Comparison of ENCODE assay signal across 29 mouse cellular contexts in the genomic region with DNA sequence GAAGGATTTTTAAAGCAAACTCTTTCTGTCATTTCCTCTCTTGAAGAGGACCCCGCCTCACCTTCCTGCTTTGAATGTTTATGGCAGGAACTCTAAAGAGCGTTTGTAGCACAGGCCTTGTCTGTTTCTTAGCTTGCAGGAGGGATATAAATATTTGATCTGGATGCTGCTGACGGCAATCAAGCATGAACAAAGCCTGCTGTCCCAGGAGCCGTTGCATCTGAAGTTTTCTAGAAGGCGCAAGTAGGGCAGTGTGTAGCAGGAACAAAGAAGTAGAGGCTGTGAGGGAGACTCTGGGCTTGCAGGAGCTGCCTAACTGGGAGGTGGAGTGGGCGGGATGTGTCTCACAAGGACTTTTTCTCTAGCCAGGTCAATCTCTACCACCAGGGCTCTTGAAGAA. TPM values are rescaled to one million over a fixed set of nuclear protein-coding genes. Genes with fewer than 3 reads are reported as not detected.
A peak's percentile ranks its signal among the peaks of the same experiment; 100 is the strongest.
DNase-seq lines count a peak whose midpoint lies in the region; ATAC-seq lines count a peak whose summit lies in the region.
"Had no signal": no experiment of that assay in that cellular context is flagged by ENCODE, and none has a peak within 500 bp of the region (broad histone marks: within the 10 kb centered on the region; RNA-seq: fewer than 3 reads in every experiment).

No protein-coding gene starts in this region.

- H3K36me3 ChIP-seq in midbrain, embryonic 11.5 days (ENCODE audit: control insufficient read depth, insufficient read depth, low read length) = no peaks in the 10 kb centered on the region
- H3K36me3 ChIP-seq in midbrain, embryonic 10.5 days = no peaks in the 10 kb centered on the region
- H3K36me3 ChIP-seq in limb, embryonic 10.5 days = no peaks in the 10 kb centered on the region
- no peaks in the 10 kb centered on the region for H3K36me3 ChIP-seq in midbrain, embryonic 15.5 days (replicated peaks)
- H3K36me3 ChIP-seq: embryonic facial prominence, embryonic 12.5 days; forebrain, embryonic 15.5 days; heart, embryonic 10.5 days; heart, embryonic 15.5 days; hindbrain, embryonic 12.5 days; neural tube, embryonic 13.5 days; stomach, embryonic 15.5 days had no signal

- peaks cover 3% of the 10 kb centered on the region; the same call in 1 of the 2 replicates for H3K4me1 ChIP-seq in midbrain, embryonic 11.5 days (ENCODE audit: control insufficient read depth, insufficient read depth, low read length)
- peaks cover 14% of the 10 kb centered on the region for H3K4me1 ChIP-seq in midbrain, embryonic 10.5 days
- peaks cover 36% of the 10 kb centered on the region for H3K4me1 ChIP-seq in limb, embryonic 10.5 days
- peaks cover 23% of the 10 kb centered on the region for H3K4me1 ChIP-seq in midbrain, embryonic 15.5 days
- H3K4me1 ChIP-seq: heart, embryonic 15.5 days had no signal

- H3K9ac ChIP-seq in midbrain, embryonic 11.5 days (ENCODE audit: low read length) = no peak overlapping the region
- H3K9ac ChIP-seq in midbrain, embryonic 15.5 days = no peak overlapping the region
- H3K9ac ChIP-seq: embryonic facial prominence, embryonic 12.5 days; forebrain, embryonic 15.5 days; heart, embryonic 15.5 days; hindbrain, embryonic 12.5 days; liver, embryonic 14.5 days; neural tube, embryonic 13.5 days; stomach, embryonic 15.5 days had no signal

- no peak overlapping the region for H3K4me3 ChIP-seq in midbrain, embryonic 11.5 days (ENCODE audit: low read depth, low read length)
- H3K4me3 ChIP-seq in midbrain, embryonic 10.5 days = no peak overlapping the region
- H3K4me3 ChIP-seq in limb, embryonic 10.5 days = no peak overlapping the region
- H3K4me3 ChIP-seq in midbrain, embryonic 15.5 days = no peak overlapping the region
- H3K4me3 ChIP-seq: embryonic facial prominence, embryonic 12.5 days; forebrain, embryonic 15.5 days; heart, embryonic 10.5 days; heart, embryonic 15.5 days; hindbrain, embryonic 12.5 days; layer of hippocampus, adult 2 months; neural tube, embryonic 13.5 days; stomach, embryonic 15.5 days had no signal

- WGBS in midbrain, embryonic 11.5 days = 61% methylated on average over 6 of the region's 6 CpGs
- 76% methylated on average over 6 of the region's 6 CpGs for WGBS in midbrain, embryonic 10.5 days
- 58% methylated on average over 6 of the region's 6 CpGs for WGBS in limb, embryonic 10.5 days
- 45% methylated on average over 6 of the region's 6 CpGs for WGBS in midbrain, embryonic 15.5 days

- ATAC-seq in midbrain, embryonic 11.5 days (ENCODE audit: low FRiP score) = no peak
- ATAC-seq in midbrain, embryonic 15.5 days (replicated peaks) = no peak
- ATAC-seq: forebrain, embryonic 15.5 days had no signal

- H3K9me3 ChIP-seq in midbrain, embryonic 11.5 days (ENCODE audit: control insufficient read depth, low read length) = no peaks in the 10 kb centered on the region
- no peaks in the 10 kb centered on the region for H3K9me3 ChIP-seq in midbrain, embryonic 10.5 days (replicated peaks)
- H3K9me3 ChIP-seq in limb, embryonic 10.5 days (replicated peaks) = no peaks in the 10 kb centered on the region
- H3K9me3 ChIP-seq in midbrain, embryonic 15.5 days = no peaks in the 10 kb centered on the region
- H3K9me3 ChIP-seq: embryonic facial prominence, embryonic 12.5 days; forebrain, embryonic 15.5 days; heart, embryonic 10.5 days; heart, embryonic 15.5 days; hindbrain, embryonic 12.5 days; neural tube, embryonic 13.5 days; stomach, embryonic 15.5 days had no signal

- no peak overlapping the region for H3K27ac ChIP-seq in midbrain, embryonic 11.5 days (ENCODE audit: low read depth, low read length)
- H3K27ac ChIP-seq in midbrain, embryonic 10.5 days (replicated peaks) = no peak overlapping the region
- peak overlapping the region; percentile 65 for H3K27ac ChIP-seq in limb, embryonic 10.5 days
- H3K27ac ChIP-seq in midbrain, embryonic 15.5 days = peak overlapping the region; percentile 54
- H3K27ac ChIP-seq: embryonic facial prominence, embryonic 12.5 days; forebrain, embryonic 15.5 days; heart, embryonic 10.5 days; heart, embryonic 15.5 days; hindbrain, embryonic 12.5 days; layer of hippocampus, adult 2 months; liver, embryonic 14.5 days; neural tube, embryonic 13.5 days; stomach, embryonic 15.5 days had no signal

- H3K4me2 ChIP-seq in midbrain, embryonic 11.5 days = no peak overlapping the region
- no peak overlapping the region for H3K4me2 ChIP-seq in midbrain, embryonic 15.5 days
- H3K4me2 ChIP-seq: embryonic facial prominence, embryonic 12.5 days; forebrain, embryonic 15.5 days; heart, embryonic 15.5 days; hindbrain, embryonic 12.5 days; neural tube, embryonic 13.5 days; stomach, embryonic 15.5 days had no signal

- DNase-seq in midbrain, embryonic 11.5 days (ENCODE audit: low spot score, missing footprints) = peak; percentile 61
- DNase-seq in midbrain, embryonic 10.5 days (ENCODE audit: low spot score) = no peak
- no peak for DNase-seq in limb, embryonic 10.5 days (ENCODE audit: low spot score)
- no peak for DNase-seq in cerebellum, postnatal 14 days
- DNase-seq in cerebellum, postnatal 10 days = no peak
- no peak for DNase-seq in frontal cortex, postnatal 14 days (ENCODE audit: low spot score in 2 of 2)
- DNase-seq: adrenal gland, postnatal 25 days; B cell, adult 2 months; cerebellum, adult 2 months; cerebellum, postnatal 36 days; gastrocnemius, postnatal 10 days; kidney, adult 18-20 months; kidney, postnatal 36 days; left cerebral cortex, postnatal 4 days; liver; lung, postnatal 36 days; right cerebral cortex, postnatal 25 days; thymus, adult 18-20 months; thymus, postnatal 25 days had no signal

- H3K27me3 ChIP-seq in midbrain, embryonic 11.5 days (ENCODE audit: control insufficient read depth, insufficient read depth, low read length) = no peaks in the 10 kb centered on the region
- no peaks in the 10 kb centered on the region for H3K27me3 ChIP-seq in midbrain, embryonic 10.5 days (ENCODE audit: low read depth, poor library complexity, severe bottlenecking)
- no peaks in the 10 kb centered on the region for H3K27me3 ChIP-seq in limb, embryonic 10.5 days (ENCODE audit: low read depth, poor library complexity, severe bottlenecking)
- H3K27me3 ChIP-seq in midbrain, embryonic 15.5 days (replicated peaks) = no peaks in the 10 kb centered on the region
- H3K27me3 ChIP-seq: embryonic facial prominence, embryonic 12.5 days; forebrain, embryonic 15.5 days; heart, embryonic 15.5 days; hindbrain, embryonic 12.5 days; neural tube, embryonic 13.5 days; stomach, embryonic 15.5 days had no signal

RNA-seq across cellular contexts. Expression of a gene that starts 50.4 kb away (rescaled TPM):
- polyA plus RNA-seq in midbrain, embryonic 11.5 days (2014; fragmentation: Nextera tagmentation; extraction: Ambion mirVana) = 16.0 and 16.4 TPM in 2 replicates
- polyA plus RNA-seq in midbrain, embryonic 10.5 days (2016; fragmentation: Nextera tagmentation; extraction: Ambion mirVana) = 22.5 and 22.7 TPM in 2 replicates
- polyA plus RNA-seq in limb, embryonic 10.5 days (2016; fragmentation: Nextera tagmentation; extraction: Ambion mirVana) = 25.2 and 26.5 TPM in 2 replicates
- polyA plus RNA-seq in midbrain, embryonic 15.5 days (2015; fragmentation: Nextera tagmentation; extraction: Ambion mirVana) = 15.9 and 16.7 TPM in 2 replicates

Comparison
In these comparisons a context has a peak if more than half of its experiments do, and no peak if none do; other contexts are left out.
1. H3K27ac ChIP-seq: peak in limb, embryonic 10.5 days (single experiment) and midbrain, embryonic 15.5 days (single experiment); none in midbrain, embryonic 11.5 days (single experiment) and midbrain, embryonic 10.5 days (single experiment).